Mouse (Mus musculus) limb, embryonic 10.5 days (tissue): ENCODE data around the gene Mpp2. TPM values are rescaled to one million over a fixed set of nuclear protein-coding genes. Genes with fewer than 3 reads are reported as not detected.

ENCODE experiments used
- DNase-seq: peaks from one replicate; pipeline ENCODE4 v3.0.0-alpha.2; 2017; ENCODE audit warnings: low spot score
- H3K27ac ChIP-seq: fragments of 300-500 bp; sonication (generic); 2 replicates; pipeline ENCODE4 v1.5.1; 2016; ENCODE audit warnings: mild to moderate bottlenecking
- H3K27me3 ChIP-seq: fragments of 300-500 bp; sonication (generic); 2 replicates; pipeline ENCODE4 v1.6.1; 2016; ENCODE audit warnings: low read depth, mild to moderate bottlenecking; ENCODE audit not compliant: poor library complexity, severe bottlenecking
- H3K36me3 ChIP-seq: fragments of 300-500 bp; sonication (generic); 2 replicates; pipeline ENCODE4 v1.6.1; 2016; ENCODE audit warnings: mild to moderate bottlenecking, moderate library complexity
- H3K4me1 ChIP-seq: fragments of 300-500 bp; sonication (generic); 2 replicates; pipeline ENCODE4 v1.6.1; 2016
- H3K4me3 ChIP-seq: fragments of 300-500 bp; sonication (generic); 2 replicates; pipeline ENCODE4 v1.5.1; 2016; ENCODE audit warnings: mild to moderate bottlenecking, moderate library complexity
- H3K9me3 ChIP-seq: fragments of 300-500 bp; sonication (generic); replicated peaks from 2 replicates; pipeline ENCODE4 v1.6.1; 2016; ENCODE audit warnings: mild to moderate bottlenecking
- WGBS: fragments of 180-500 bp; shearing (Covaris S2); methylation state at CpG from one replicate; pipeline ENCODE4 v1.1.7; 2016; 5-methylcytosine and 5-hydroxymethylcytosine counted together
- polyA plus RNA-seq: library from polyadenylated mRNA; unstranded; fragments of >200 nt; fragmentation: Nextera tagmentation; extraction: Ambion mirVana; gene quantifications from 2 replicates; pipeline ENCODE4 v1.2.1, GENCODE M21; 2016

The Mpp2 gene
- polyA plus RNA-seq, 1 experiment from 2014 or later: 16.6 TPM

GRCm38 (mm10) chr11:102028087-102028816 is 60.1 kb downstream of the Mpp2 start, which contains the start of gene Mpp3:
Gene Mpp3 (minus strand): TSS chr11:102028461.
- peaks cover 22% of the 10 kb centered on the region for H3K36me3 ChIP-seq
- no peak for DNase-seq
- H3K27me3 ChIP-seq: 0 out of 2 replicates have a peak, but pooled peaks cover 4% of the 10 kb centered on the region
- H3K4me3 ChIP-seq: peak within 1 kb of the TSS; percentile 87
- no peaks in the 10 kb centered on the region for H3K9me3 ChIP-seq
- peak within 1 kb of the TSS; percentile 92 for H3K27ac ChIP-seq
- 68% methylated on average over 6 of the region's 6 CpGs for WGBS
- peaks cover 41% of the 10 kb centered on the region for H3K4me1 ChIP-seq

- peaks cover 41% of the 10 kb centered on the region for H3K4me1 ChIP-seq
- peak overlapping the region; percentile 92 for H3K27ac ChIP-seq
- H3K27me3 ChIP-seq: 0 out of 2 replicates have a peak, but pooled peaks cover 4% of the 10 kb centered on the region
- DNase-seq: peak; percentile 41
- H3K4me3 ChIP-seq: peak overlapping the region; percentile 87
- WGBS: 5% methylated on average over 12 of the region's 12 CpGs
- peaks cover 28% of the 10 kb centered on the region for H3K36me3 ChIP-seq
- H3K9me3 ChIP-seq: no peaks in the 10 kb centered on the region
Measured at GRCm38 (mm10) chr11:102027361-102028017, 60.8 kb downstream of the Mpp2 start.

GRCm38 (mm10) chr11:102026694-102027360 is 61.5 kb downstream of the Mpp2 start:
- Histone ChIP-seq H3K9me3 (no peaks in the 10 kb centered on the region), H3K27ac (peak overlapping the region; percentile 92), H3K27me3 (0 out of 2 replicates have a peak, but pooled peaks cover 4% of the 10 kb centered on the region), H3K36me3 (peaks cover 35% of the 10 kb centered on the region), H3K4me1 (peaks cover 42% of the 10 kb centered on the region), H3K4me3 (peak overlapping the region; percentile 87)
- 2% methylated on average over 49 of the region's 73 CpGs for WGBS
- DNase-seq: peak; percentile 88

GRCm38 (mm10) chr11:102025991-102026660 is 62.2 kb downstream of the Mpp2 start:
- Histone ChIP-seq H3K27ac (peak overlapping the region; percentile 92), H3K4me1 (peaks cover 44% of the 10 kb centered on the region), H3K4me3 (peak overlapping the region; percentile 87), H3K9me3 (no peaks in the 10 kb centered on the region), H3K27me3 (0 out of 2 replicates have a peak, but pooled peaks cover 4% of the 10 kb centered on the region), H3K36me3 (peaks cover 39% of the 10 kb centered on the region)
- no peak for DNase-seq
- WGBS: 3% methylated on average over 23 of the region's 23 CpGs

- peaks cover 43% of the 10 kb centered on the region for H3K36me3 ChIP-seq
- H3K27ac ChIP-seq: 0 out of 2 replicates have a peak overlapping the region, but pooled peaks have one; percentile 92
- 42% methylated on average over 7 of the region's 7 CpGs for WGBS
- H3K4me3 ChIP-seq: peak overlapping the region; percentile 87
- no peaks in the 10 kb centered on the region for H3K9me3 ChIP-seq
- H3K27me3 ChIP-seq: 0 out of 2 replicates have a peak, but pooled peaks cover 4% of the 10 kb centered on the region
- no peak for DNase-seq
- peaks cover 44% of the 10 kb centered on the region for H3K4me1 ChIP-seq
Measured at GRCm38 (mm10) chr11:102025354-102025753, 63.0 kb downstream of the Mpp2 start.

- Histone ChIP-seq H3K27ac (no peak overlapping the region), H3K27me3 (0 out of 2 replicates have a peak, but pooled peaks cover 4% of the 10 kb centered on the region), H3K4me3 (peak overlapping the region; percentile 87), H3K4me1 (peaks cover 44% of the 10 kb centered on the region), H3K36me3 (peaks cover 48% of the 10 kb centered on the region), H3K9me3 (no peaks in the 10 kb centered on the region)
- DNase-seq: no peak
- WGBS: 82% methylated on average over 4 of the region's 4 CpGs
Measured at GRCm38 (mm10) chr11:102024875-102025274, 63.4 kb downstream of the Mpp2 start.

GRCm38 (mm10) chr11:102024084-102024758 is 64.1 kb downstream of the Mpp2 start:
- Histone ChIP-seq H3K27ac (no peak overlapping the region), H3K4me1 (peaks cover 44% of the 10 kb centered on the region), H3K27me3 (0 out of 2 replicates have a peak, but pooled peaks cover 4% of the 10 kb centered on the region), H3K4me3 (no peak overlapping the region), H3K36me3 (peaks cover 53% of the 10 kb centered on the region), H3K9me3 (no peaks in the 10 kb centered on the region)
- 88% methylated on average over 6 of the region's 6 CpGs for WGBS
- no peak for DNase-seq

GRCm38 (mm10) chr11:102023406-102023805 is 64.9 kb downstream of the Mpp2 start:
- WGBS: 95% methylated on average over 13 of the region's 13 CpGs
- Histone ChIP-seq H3K27me3 (0 out of 2 replicates have a peak, but pooled peaks cover 4% of the 10 kb centered on the region), H3K4me3 (no peak overlapping the region), H3K4me1 (peaks cover 44% of the 10 kb centered on the region), H3K27ac (no peak overlapping the region), H3K9me3 (no peaks in the 10 kb centered on the region), H3K36me3 (peaks cover 61% of the 10 kb centered on the region)
- DNase-seq: no peak

GRCm38 (mm10) chr11:102021196-102021595 is 67.1 kb downstream of the Mpp2 start:
- no peaks in the 10 kb centered on the region for H3K27me3 ChIP-seq
- no peak overlapping the region for H3K27ac ChIP-seq
- DNase-seq: no peak
- WGBS: 71% methylated on average over 5 of the region's 5 CpGs
- peaks cover 83% of the 10 kb centered on the region for H3K36me3 ChIP-seq
- H3K4me3 ChIP-seq: no peak overlapping the region
- no peaks in the 10 kb centered on the region for H3K9me3 ChIP-seq
- peaks cover 28% of the 10 kb centered on the region for H3K4me1 ChIP-seq

GRCm38 (mm10) chr11:102019736-102020135 is 68.6 kb downstream of the Mpp2 start:
- DNase-seq: no peak
- no peaks in the 10 kb centered on the region for H3K27me3 ChIP-seq

GRCm38 (mm10) chr11:102016136-102016535 is 72.2 kb downstream of the Mpp2 start:
- no peak for DNase-seq
- H3K4me1 ChIP-seq: peaks cover 15% of the 10 kb centered on the region
- no peak overlapping the region for H3K27ac ChIP-seq
- no peaks in the 10 kb centered on the region for H3K27me3 ChIP-seq
- 97% methylated on average over 1 of the region's 1 CpGs for WGBS
- H3K4me3 ChIP-seq: no peak overlapping the region
- H3K9me3 ChIP-seq: no peaks in the 10 kb centered on the region
- peaks cover 94% of the 10 kb centered on the region for H3K36me3 ChIP-seq

More at GRCm38 (mm10) chr11:102019736-102020135, 68.6 kb downstream of the Mpp2 start:
- Histone ChIP-seq H3K9me3 (no peaks in the 10 kb centered on the region), H3K4me3 (no peak overlapping the region), H3K4me1 (peaks cover 23% of the 10 kb centered on the region), H3K27ac (no peak overlapping the region), H3K36me3 (peaks cover 90% of the 10 kb centered on the region)
- 86% methylated on average over 9 of the region's 9 CpGs for WGBS

- Histone ChIP-seq H3K27ac (peak overlapping the region; percentile 6; the same call in 1 of the 2 replicates), H3K4me3 (no peak overlapping the region), H3K4me1 (peaks cover 19% of the 10 kb centered on the region), H3K9me3 (no peaks in the 10 kb centered on the region), H3K27me3 (no peaks in the 10 kb centered on the region), H3K36me3 (peaks cover 98% of the 10 kb centered on the region)
- 70% methylated on average over 6 of the region's 6 CpGs for WGBS
- DNase-seq: no peak
Measured at GRCm38 (mm10) chr11:102015472-102015871, 72.8 kb downstream of the Mpp2 start.
